Mouse (Mus musculus) embryonic fibroblast, embryonic 13.5 days (primary cell): ENCODE measurements around the gene Cym. TPM values are rescaled to one million over a fixed set of nuclear protein-coding genes. Genes with fewer than 3 reads are reported as not detected.

ENCODE experiments used
- H3K27ac ChIP-seq: 2 replicates; pipeline ENCODE4 v1.5.1; 2012; ENCODE audit warnings: low read length, control low read depth, inconsistent platforms; ENCODE audit not compliant: insufficient read depth
- H3K4me1 ChIP-seq: 2 replicates; pipeline ENCODE4 v1.6.1; 2011; ENCODE audit warnings: low read length; ENCODE audit not compliant: control insufficient read depth, insufficient read depth
- H3K4me3 ChIP-seq: 2 replicates; pipeline ENCODE4 v1.5.1; 2011; ENCODE audit warnings: mild to moderate bottlenecking, control low read depth, low read length; ENCODE audit not compliant: insufficient read depth
- CTCF ChIP-seq: IDR thresholded peaks from 2 replicates; pipeline ENCODE4 v1.5.1; 2011; ENCODE audit warnings: mild to moderate bottlenecking, control low read depth, low read length, moderate library complexity, borderline replicate concordance; ENCODE audit not compliant: insufficient read depth
- POLR2A ChIP-seq: IDR thresholded peaks from 2 replicates; pipeline ENCODE4 v1.6.1; 2011; ENCODE audit warnings: low read depth, mild to moderate bottlenecking, control low read depth, low read length, moderate library complexity
- polyA plus RNA-seq: library from polyadenylated mRNA; stranded (reverse); fragments of >200 nt; gene quantifications from 2 replicates; pipeline ENCODE4 v1.2.4, GENCODE M21; 2011; ENCODE audit warnings: low read depth; ENCODE audit not compliant: missing spikeins, insufficient read length

The Cym gene
- polyA plus RNA-seq, 1 experiment, result not detected

DNA sequence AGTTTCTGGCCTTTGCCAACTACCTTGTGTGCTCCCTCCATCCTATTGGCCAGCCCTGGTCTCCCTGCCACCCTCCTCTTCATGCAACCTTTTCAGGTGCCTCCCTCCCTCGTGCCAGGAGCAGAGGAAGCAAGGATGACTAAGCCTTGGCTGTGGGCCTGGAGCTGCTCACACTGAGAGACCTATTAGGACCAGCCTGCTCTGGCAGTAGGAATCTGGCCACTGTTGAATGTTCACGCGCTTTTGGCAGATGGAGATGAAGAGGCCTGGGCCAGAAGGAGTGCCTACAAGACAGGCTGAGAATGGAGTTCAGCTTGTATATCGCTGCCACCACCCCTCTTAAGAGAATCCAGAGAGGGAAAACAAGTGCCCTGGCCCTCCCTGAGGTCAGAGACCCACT lies 46.0 kb downstream of the Cym start:
- Histone ChIP-seq H3K4me3 (no peak overlapping the region), H3K27ac (no peak overlapping the region), H3K4me1 (no peaks in the 10 kb centered on the region)
- TF ChIP-seq CTCF, result no peak
- no peak for TF ChIP-seq POLR2A

DNA sequence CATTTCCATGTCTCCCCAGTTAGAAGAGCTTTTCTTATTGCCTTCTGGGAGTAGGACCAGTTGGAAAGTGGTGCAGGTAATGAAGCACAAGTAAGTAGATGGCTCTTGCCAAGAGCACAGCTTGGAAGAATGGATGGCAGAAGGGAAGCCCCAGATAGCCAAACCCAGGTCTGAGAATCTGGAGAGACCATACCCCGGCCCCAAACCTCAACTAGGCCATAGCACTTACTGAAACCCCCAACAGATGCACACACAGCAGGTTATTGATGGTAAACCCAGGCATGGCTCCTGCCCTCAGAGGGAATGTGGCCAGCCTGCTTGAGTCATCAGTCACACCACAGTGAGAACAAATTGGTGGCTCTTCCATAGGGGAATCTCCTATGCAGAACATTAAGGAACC lies 49.0 kb downstream of the Cym start:
- Histone ChIP-seq H3K4me3 (no peak overlapping the region), H3K27ac (no peak overlapping the region), H3K4me1 (no peaks in the 10 kb centered on the region)
- no peak for TF ChIP-seq CTCF
- no peak for TF ChIP-seq POLR2A

DNA sequence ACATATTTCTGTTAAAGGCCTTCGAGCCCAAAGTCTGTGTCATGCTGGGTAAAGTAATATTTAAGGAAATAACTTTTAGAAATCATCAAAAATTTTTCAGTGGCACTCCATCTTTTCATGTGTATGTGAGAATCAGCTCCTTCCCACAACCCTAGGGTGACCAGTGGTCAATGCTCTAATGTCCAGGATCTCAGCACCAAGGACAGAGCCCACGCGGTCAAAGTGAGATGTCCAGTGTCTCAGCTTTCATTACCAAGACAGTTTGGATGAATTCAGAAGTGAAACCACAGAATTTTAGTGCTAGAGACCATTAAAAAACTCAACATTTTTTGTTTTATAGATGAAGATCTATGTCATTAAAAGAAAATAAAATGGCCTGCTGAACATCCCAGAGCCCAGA lies 49.6 kb downstream of the Cym start:
- H3K27ac ChIP-seq, result no peak overlapping the region
- TF ChIP-seq POLR2A (no peak), CTCF (no peak)
- H3K4me3 ChIP-seq, result no peak overlapping the region
- H3K4me1 ChIP-seq, result no peaks in the 10 kb centered on the region

DNA sequence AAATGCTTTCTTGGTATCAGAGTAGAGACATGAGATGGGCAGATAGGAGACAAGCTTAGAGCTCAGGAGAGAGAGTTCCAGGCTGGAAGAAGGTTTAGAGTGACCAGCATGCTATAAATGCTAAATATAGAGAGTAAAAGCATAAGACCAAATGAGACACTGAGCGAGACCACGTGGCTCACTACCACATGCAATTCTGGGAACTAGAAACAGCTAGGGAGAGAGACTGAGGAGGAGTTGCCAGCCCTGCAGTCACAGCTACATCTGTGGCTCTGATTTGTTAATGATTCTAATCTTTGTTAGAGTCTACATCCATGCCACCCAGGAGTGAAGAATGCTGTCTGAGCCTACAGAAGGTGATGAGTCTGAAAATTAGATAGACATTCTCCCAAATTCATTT lies 52.0 kb downstream of the Cym start:
- Histone ChIP-seq H3K4me1 (no peaks in the 10 kb centered on the region), H3K4me3 (no peak overlapping the region), H3K27ac (no peak overlapping the region)
- no peak for TF ChIP-seq CTCF
- no peak for TF ChIP-seq POLR2A

DNA sequence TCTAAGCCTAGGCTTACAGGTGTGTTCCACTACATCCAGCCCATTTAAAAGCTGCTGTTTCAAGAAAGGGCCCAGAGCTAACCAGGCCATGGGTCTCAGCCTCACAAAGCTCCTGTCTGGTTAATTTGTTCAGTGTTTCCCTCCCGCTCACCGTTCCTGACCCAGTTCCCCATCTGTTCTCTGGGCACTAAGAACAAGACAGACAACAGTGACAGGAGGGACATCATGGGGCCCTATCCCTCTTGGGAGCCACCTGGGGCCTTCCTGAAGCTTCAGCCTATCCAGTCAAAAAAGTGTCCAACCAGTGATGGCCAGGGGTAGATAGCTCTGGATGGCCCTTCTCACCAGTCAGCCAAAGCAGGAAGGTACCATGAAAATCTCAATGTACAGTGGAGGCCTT lies 58.8 kb downstream of the Cym start:
- H3K4me1 ChIP-seq, result no peaks in the 10 kb centered on the region
- no peak overlapping the region for H3K27ac ChIP-seq
- TF ChIP-seq CTCF (no peak), POLR2A (no peak)
- H3K4me3 ChIP-seq, result no peak overlapping the region

Other genes with a start within 250 kb of the Cym start
- 0.35 and 0.46 TPM in 2 replicates for gene Kcna3, start 185.6 kb downstream of the Cym start, polyA plus RNA-seq
- gene Kcna2, start 120.6 kb downstream of the Cym start, polyA plus RNA-seq, result 0.07 TPM in 1 of 2 replicates, not detected in the other
- gene Kcna10, start 38.7 kb downstream of the Cym start, polyA plus RNA-seq, result not detected in 2 replicates
- not detected in 2 replicates for gene A630076J17Rik, start 8.9 kb upstream of the Cym start, polyA plus RNA-seq
- gene Prok1, start 18.0 kb upstream of the Cym start, polyA plus RNA-seq, result not detected in 2 replicates
- 72.9 and 84.2 TPM in 2 replicates for gene Lamtor5, start 57.1 kb upstream of the Cym start, polyA plus RNA-seq
- 11.6 and 13.5 TPM in 2 replicates for gene Slc16a4, start 69.5 kb upstream of the Cym start, polyA plus RNA-seq
- 18.2 and 19.0 TPM in 2 replicates for gene Rbm15, start 111.9 kb upstream of the Cym start, polyA plus RNA-seq
- gene Kcnc4, start 237.8 kb upstream of the Cym start, polyA plus RNA-seq, result not detected in 2 replicates